Mouse (Mus musculus) spleen, adult 10 weeks (tissue): ENCODE measurements around the gene Abi3bp. TPM values are rescaled to one million over a fixed set of nuclear protein-coding genes. Genes with fewer than 3 reads are reported as not detected.

Experiments
- polyA plus RNA-seq: library from polyadenylated mRNA; stranded (reverse); fragments of 350-450 nt; fragmentation: Illumina TruSeq; extraction: RNeasy Lipid Tissue Mini Kit (QIAGEN cat#74804); gene quantifications from one replicate; pipeline ENCODE4 v1.2.3, GENCODE M21; 2015; ENCODE audit warnings: low replicate concordance; ENCODE audit not compliant: insufficient read depth

Gene Abi3bp
- polyA plus RNA-seq, result 22.8 TPM

DNA sequence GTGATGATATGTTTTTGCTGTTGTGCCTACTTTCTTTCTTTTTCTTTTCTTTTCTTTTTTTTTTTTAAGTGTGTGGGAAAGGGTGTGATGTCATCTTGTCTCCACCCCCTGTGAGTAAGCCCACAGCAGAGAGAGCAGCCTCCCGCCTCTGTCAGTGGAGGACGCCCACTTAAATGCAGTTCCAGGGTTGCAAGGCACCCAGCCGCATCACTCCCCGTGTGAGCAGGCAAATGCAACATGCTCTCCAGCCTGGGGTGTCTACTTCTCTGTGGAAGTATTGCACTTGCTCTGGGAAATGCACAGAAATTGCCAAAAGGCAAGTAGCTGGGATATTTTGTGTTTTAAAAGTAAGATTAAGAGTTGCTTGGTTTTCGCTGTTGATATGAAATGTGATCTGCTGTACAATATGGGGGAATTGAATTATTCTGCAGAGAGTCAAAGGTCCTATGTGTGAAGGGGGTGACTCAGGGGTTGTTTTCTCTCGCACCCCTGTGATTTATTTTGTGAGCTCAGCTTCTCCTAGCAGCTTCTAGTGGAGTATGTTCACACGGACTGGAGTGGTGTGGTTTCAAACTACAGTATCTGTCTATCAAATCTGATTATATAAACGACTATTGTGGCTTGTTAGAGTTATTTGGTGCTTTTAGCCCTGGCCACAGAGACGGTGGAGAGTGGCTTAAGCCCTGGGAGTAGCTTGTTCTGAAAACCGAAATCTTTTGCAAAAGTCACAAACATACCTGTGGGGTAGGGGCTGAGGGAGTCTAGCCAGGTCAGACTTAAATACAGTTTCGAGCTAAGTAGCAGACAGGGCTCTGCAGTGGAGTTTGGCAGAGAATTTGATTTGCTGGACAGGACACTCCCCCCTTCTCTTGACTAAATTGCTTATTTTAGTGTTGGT is at the start of gene Abi3bp:
TSS of gene Abi3bp (plus strand) at position 202 of the 898 bp plus-strand sequence.

GRCm38 (mm10) chr16:56717224-56718200 is 239.8 kb downstream of the Abi3bp start, which contains the start of gene Tfg:
Tfg (minus strand) TSS chr16:56717450.

Other genes with a start within 250 kb of the Abi3bp start
- gene Tfg, start 239.6 kb downstream of the Abi3bp start, polyA plus RNA-seq, result 55.2 TPM